Mouse (Mus musculus) gonadal fat pad, adult 2 months (tissue): Measurements from ENCODE around the gene Shisal2a. TPM values are rescaled to one million over a fixed set of nuclear protein-coding genes. Genes with fewer than 3 reads are reported as not detected.

ENCODE experiments used
- DNase-seq: peaks from one replicate; pipeline ENCODE4 v3.0.0-alpha.2; 2012; ENCODE audit warnings: low read depth
- polyA plus RNA-seq: library from polyadenylated mRNA; depleted of rRNA; stranded (reverse); fragments of >200 nt; gene quantifications from 2 replicates; pipeline ENCODE4 v1.2.3, GENCODE M21; 2012; rRNA removed

Shisal2a gene
- 0.79 and 1.3 TPM in 2 replicates for polyA plus RNA-seq

DNA sequence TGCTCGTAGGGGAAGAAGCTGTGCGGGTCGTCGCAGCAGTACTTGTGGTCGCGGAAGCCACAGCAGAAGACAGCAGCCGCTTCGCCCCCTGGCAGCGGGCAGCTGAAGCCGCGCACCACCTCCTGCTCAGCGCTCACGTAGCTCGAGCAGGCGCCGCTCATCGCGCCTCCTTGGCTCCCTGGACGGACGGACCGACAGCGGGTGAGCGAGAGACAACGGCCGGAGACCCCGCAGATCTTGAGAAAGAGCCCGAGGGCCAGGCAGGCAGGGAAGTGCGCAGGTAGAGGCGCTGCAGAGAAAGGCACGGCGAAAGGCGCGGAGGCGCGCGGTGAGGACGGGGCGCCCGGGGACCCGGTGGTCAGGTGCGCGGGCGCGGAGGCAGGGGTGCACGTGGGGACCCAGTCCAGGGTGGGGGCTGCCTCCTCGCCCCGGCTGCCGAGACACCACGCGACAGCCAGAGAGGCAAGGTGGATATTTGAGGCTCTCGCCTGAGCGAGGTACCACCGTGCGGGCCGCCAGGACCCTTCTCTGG is at the start of gene Shisal2a:
TSS of gene Shisal2a (minus strand) at position 167 of the 532 bp plus-strand sequence.
- no peak for DNase-seq

DNA sequence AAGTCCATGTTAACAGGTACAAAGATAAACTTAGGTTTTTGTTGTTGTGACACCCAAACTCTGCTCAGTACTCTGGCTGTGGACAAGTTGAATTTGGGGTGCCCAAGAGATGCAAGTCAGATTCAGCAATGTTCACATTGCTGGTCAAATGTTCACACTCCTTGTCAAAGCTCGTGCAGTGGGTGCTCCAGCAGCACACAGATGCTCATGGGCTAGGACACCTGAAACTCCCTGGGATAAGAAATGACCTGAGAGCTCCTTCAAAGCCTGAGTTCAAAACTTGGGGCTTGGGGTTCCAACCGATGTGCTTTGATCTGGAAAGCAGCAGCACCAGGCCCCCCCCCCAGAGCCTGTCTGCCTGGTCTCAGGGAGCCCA is 48.4 kb upstream of the Shisal2a start:
- DNase-seq: no peak

DNA sequence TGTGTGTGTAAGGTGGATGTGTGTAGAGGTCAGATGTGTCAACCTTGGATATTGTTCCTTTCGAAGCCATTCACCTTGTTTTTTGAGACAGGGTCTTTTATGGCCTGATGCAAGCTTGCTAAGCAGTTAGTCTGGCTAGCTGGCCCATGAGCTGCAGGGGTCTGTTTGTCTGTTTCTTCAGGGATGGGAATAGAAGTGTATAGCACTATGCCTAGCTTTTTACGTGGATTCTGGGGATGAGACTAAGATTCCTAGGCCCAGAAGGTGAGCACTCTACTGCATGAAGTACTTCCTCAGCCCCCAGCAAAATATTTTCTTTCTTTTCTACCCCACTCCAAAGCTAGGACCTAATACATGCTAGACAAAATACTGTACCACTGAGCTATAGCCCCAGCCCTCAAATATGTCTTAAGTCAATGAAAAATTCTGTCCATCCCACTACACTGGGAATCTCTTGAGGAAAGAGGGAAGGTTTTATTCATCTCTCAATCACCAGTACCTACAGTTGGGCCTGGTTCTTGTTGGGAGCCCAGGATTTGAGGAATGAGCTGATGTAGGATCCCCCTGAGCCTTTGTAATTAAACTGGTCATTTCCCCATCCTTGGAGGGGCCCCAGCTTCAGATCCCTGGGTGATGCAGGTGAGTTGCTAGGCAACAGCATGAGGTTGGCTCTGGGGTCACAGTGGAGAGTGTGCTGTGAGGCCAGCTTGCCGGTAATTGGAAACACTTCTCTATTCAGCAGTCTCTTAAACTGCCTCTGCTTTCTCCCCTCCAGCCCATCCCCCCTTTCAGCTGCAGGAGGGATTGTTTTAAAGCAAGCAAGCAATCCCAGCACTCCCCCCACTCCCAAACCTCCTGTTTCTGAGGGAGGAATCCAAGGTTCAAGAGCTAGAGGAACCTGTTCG is 47.8 kb upstream of the Shisal2a start:
- no peak for DNase-seq

DNA sequence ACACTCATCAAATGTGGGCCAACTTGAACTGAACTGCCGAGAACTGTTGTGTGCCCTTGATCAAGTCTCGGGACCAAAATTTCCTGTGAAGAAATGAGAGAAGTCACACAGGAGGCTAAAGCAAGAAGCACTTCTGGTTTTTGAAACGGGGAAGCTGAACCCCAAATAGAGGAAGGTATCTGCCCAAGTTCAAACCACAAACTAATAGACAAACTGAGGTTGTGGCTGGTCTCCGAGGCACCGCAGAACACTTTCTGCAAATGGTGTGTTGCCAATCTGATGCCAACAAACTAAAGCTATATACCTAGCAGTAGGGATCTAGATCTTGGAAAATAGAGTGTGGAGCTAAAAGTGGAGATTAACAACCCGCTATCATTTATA is 45.2 kb upstream of the Shisal2a start:
- DNase-seq: no peak

DNA sequence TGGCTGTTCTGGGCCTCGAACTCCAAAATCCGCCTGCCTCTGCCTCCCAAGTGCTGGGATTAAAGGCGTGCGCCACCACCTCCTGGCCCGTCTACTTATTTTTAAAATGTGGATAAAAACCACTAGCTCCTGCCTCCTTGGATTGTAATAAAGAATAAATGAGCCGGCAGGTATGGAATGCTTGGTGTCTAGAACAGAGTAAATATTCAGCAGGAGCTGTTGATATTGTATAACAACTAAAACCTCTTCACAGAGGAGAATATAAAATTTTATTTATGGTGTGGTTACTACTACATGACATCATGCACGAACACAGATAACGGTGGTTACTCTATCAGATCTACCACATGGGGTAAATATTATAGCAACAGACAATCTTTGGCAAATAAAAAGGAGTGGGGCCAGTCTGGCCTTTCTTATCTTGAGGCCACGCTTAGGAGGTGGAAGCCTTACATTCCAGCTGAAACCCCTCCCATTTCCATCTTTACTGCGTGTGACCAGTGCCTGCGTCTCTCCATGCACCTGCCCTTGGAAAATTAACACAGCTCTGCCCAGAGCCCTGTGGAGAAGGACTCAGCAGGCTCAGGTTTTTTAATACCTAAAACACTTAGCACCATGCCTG is 44.7 kb upstream of the Shisal2a start:
- no peak for DNase-seq

DNA sequence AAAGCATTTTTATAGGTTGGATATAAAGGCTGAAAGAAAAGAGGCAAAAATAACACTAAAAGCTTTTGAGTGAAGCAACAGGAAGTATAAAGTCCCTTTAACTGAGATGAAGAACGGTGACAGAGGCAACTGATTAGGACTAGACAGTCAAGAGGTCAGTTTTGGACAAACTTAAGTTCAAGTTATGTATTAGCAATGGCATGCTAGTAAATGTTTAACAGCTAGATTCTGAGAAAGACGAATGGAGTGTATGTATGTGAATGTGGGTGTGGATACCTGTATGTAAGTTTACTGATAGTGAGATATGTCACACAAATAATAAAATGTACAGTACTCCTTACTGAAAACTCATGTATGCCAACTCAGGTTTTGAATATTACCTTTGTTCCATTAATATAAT is 41.4 kb upstream of the Shisal2a start:
- DNase-seq: no peak

DNA sequence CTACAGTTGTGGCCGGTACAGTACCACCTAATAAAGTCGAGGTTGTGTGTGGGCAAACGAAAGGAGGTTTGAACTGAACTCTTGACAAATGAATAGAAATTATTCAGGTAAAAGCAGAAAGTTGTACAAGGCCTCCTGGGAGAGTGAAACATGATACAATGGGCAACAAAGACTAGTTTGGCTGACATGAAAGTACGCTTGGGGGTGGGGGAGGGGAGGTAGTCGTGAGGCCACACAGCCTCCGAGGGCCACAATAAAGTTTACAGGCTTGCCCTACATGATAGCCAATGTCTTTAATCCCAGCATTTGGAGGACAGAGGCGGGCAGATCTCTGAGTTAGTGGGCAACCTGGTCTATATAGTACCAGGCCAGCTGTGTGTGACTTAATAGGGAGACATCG is 24.5 kb upstream of the Shisal2a start:
- no peak for DNase-seq

DNA sequence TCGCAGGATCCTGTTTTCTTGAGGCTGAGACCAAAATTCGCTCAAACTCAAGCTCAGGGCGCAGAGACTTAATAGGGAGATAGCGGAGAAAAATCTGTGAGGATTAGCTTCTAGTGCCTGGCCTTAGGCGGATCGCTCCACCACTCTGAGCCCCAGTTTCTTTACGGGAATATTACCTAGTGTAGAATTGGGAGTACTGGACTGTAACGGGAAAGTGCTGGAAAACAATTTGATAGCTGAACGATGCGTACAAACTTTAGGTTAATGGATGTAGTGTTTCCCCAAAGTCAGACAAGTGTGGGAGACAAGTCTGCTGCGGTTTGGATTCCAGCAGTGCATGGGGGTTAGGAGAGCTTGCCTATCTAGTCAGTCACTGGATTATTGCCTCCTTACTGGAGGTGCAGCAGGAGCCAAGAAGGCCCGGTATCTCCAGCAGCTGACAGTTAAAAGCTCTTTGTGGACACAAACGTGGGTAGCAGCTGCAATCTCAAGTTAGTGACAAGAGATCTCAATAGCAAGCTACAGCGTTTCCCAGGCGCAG is 23.8 kb upstream of the Shisal2a start, which contains the start of gene Gpx7:
TSS of gene Gpx7 (minus strand) at position 101 of the 541 bp plus-strand sequence.
- no peak for DNase-seq

DNA sequence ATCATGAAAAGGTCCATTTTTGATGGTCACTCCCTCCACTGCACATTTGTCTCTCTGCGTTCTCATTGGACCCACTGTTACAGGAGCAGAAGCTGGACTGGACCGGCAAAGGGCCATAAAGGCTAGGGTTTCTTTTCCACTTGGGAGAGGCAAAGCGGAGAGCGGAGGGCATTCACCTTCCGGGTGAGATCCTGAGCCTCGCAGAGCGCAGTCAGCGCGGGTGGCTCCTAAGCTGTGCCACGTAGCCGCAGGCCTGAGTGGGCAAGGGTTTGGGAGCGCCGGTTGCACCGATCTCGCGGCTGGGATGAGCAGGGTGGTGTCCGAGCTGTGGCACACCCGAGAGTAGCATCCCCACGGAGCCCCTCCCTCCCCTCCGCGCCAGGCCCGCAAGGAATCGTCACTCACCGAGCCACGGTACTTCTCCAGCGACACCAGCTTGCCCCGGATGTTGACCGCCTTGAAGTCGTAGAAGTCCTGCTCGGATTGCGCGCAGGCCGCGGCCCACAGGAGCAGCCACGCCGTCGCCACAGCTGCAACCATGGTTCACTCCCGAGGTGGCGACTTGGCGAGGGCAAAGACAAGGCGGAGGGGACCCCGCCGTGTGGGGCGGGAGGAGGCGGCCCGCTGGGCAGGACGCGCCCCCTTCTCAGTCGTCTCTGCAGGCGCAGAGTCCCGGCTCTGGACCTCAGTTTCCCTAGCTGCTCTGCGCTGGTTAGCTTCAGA is 23.1 kb upstream of the Shisal2a start:
- no peak for DNase-seq

DNA sequence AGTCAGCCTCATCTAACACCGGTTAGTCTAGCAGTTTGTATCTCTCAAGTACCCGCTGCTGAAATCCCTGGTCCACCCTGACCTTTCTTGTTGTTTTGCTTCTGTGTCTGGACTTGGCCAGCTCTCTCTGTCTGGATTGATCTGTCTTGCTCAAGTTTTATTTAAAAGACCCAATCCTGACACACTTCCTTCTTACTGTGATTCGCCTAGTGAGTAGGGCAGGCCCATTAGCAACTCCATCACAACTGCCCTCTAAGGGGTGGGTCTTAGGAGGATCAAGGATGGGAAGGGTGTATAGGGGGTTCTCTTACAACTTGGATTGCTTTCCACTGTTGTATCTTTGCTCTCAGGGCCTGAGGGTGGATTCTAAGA is 22.6 kb upstream of the Shisal2a start:
- DNase-seq: no peak

DNA sequence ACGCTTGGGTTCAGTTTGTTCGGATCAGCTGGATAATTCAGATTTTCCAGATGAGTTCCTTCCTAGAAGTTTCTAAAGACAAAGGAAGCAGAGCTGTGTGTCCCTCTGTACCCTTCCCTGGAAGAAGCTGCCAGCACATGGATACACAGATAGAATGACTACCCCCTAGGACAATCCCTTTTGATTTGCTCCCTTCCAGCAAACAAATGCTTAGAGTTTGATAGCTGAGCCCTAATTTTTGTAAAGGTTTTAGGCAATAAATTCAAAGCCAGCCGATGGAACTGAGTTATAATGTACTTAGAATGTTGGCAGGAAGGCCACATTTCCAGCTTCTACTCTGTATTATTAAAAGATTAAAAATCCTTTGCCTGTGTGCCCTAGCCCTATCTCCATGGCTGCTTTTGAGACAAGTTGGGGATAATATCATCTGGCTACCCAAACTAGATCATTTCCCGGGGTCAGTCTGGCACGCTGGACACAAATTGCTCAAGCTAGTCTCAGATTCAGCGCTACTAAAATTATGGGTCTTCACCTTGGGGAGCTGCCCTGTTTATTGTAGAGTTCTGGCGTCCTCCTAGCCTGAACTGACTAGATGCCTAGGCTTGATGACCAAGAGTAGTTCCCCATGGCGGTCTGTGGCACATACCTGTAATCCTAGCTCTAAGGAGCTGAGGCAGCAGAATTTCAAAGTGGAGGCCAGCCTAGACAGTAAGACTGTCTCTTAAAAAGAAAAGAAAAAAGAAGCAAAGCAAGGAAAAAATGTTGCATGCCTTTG is 20.9 kb upstream of the Shisal2a start:
- no peak for DNase-seq

DNA sequence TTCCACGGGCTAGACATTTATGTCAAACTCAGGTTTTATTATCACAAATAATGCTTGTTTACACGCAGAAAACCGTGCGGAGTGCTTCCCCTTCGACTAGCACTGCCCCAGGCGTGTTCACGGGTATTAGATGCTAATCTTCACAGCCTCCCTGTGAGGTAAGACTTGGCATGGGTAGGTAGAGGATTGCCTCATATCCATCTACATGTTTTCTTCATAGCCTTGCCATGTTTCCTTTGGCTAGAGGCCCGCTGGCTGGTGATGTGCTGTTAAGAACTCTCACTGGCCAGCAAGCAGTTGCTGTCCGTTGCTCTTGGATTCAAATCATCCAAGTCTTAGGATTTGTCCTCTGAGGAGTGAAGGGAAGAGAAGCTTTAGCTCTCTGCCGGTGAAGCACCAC is 17.2 kb upstream of the Shisal2a start:
- peak; percentile 73 for DNase-seq

DNA sequence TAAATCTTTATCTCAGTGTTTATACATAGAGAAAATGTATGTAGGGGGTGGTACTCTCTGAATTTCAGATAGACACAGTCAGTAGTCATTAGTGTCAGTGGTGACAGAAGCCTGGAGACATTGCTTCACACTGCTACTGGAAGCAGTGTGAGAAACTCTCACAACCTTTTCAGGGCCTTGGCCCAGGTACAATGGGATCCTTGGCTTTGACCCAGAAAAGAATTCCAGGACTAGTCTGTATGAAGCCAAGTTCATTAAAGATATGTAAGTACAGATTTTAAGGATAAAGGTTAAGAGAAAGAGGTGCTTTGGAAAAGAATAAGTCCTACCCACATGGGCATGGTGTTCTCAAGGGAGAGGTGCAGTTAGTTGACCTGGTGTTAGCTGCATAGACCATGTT is 11.1 kb upstream of the Shisal2a start:
- peak; percentile 49 for DNase-seq

DNA sequence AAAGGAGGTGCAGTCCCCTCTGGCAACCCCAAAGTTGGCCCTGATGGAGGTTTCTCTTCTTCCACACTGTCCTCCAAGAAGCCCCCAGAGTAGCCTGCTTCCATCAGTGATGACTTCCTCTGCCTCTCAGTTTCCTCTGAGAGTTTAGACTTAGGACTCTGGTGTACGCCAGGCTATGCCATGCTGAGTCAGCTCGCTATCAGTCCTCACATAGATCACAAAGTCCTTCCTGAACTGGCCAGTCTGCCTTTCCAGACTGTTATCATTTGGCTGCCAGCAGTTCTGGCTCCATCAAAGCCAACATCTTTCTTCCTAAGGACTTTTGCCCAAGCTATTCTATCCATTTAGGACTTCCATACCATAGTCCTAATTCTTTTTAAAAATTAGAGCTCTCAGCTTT is 9.4 kb upstream of the Shisal2a start:
- DNase-seq: no peak

DNA sequence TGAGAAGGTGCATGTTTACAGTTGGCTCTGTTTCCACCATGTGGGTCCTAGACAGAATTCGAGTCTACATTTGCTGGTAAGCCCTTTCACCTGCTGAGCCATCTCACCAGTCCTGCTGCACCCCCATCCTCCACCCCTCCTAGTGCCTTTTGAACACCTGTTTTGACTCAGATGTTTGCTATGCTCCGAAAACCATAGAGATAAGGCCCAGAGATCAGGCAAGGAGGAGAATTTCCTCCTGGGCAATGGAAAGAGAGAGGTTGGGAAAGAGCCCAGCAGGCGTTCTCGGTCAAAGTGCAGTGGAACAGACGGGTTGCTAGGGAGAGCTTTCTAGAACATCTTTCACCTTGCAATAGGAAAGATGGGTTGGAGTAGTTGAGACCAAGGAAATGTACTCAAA is 8.0 kb upstream of the Shisal2a start:
- DNase-seq: no peak

DNA sequence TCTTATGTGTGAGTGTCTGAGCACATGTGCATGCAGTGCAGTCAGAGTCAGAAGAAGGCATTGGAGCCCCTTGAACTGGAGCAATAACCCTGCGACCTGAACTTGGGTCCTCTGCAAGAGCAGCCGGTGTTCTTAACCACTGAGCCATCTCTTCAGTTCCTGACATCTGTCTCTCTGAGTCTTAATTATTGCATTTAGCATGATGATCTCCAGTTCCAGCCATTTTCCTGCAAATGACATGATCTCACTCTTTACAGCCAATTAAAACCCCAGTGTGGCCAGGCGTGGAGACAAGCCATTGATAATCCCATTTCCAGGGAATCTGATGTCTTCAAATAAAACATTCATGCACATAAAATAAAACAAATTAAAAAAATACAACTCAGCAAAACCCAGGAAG is 5.6 kb upstream of the Shisal2a start:
- DNase-seq: no peak

DNA sequence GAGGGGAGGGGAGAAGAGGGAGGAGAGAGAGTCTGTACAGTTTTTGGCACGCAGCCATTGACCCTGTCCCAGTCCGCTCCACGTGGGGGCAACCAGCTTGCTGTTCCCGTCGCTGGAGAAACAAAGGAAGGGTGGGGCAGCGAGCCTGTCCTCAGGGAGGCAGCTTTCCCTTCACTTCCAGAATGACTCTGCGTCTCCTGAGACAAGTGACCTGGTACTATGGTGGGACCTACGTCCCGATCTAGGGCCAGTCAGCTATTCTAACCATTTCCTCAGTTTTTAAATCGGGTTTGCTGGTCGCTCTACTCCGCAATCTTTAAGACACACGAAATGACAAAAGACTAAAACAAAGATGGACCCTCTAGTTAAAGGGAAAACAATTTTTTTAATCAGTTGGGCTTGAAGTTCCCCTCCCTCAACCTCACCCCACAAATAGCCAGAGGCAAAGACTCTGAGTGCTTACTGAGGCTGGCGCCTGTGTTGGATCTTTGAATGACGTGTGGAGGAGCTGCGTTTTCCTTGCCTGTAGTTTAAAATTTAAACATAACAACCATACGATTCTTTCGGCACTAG is 4.6 kb upstream of the Shisal2a start:
- no peak for DNase-seq

DNA sequence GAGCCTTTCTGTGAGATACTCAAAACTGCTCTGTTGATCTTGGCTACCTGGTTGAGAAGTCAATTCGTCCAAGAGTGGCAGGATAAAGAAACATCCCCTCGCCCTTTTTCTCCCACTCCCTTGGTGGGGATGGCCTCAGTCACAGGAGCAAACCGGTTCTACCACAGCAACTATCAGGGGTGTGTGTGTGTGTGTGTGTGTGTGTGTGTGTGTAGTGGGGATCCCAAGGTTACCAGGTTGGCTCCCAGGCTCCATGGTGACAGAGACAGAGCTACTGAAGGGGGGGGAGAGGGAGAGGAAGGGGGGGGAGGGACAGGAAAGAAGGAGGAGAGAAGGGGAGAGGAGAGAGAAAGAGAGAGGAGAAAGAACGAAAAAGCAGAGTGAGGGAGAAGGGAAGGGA is 4.0 kb upstream of the Shisal2a start:
- DNase-seq: no peak

DNA sequence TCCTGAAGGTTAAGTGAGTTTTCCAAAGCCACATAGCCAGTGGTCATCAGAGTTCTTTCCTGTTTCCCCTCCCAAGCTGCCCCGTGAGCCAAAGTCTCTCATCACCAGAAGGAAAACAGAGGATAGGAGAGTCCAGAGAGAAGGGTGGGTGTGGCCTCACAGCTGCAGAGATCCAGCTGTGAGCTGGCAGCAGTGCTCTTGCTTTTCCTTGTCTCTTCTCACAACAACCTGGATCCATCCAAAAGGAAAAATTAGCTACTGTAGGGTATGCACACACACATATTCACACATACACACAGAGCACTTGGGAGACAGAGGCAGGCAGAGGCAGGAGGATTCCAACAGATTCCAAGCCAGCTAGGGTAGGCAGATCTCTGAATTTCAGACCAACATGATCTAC is 2.9 kb upstream of the Shisal2a start:
- no peak for DNase-seq

DNA sequence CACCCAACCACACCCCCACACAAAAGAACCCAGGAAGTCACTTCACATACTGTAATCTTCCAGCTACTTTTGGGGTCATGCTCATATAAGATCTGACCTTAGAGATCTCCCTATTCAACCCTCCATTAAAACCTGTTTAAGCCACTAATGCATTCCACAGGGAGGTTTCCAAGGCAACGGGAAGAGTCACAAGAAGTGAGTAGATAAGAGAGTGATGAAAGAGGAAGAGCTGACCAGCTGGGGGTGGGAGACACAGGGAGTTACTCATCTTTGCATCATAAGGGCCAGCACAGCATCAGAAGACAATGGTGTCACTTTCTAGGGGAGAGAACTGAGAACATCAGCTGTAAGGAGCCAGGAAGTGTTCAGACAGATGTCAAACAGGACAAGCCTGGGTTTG is 3.0 kb downstream of the Shisal2a start:
- no peak for DNase-seq

DNA sequence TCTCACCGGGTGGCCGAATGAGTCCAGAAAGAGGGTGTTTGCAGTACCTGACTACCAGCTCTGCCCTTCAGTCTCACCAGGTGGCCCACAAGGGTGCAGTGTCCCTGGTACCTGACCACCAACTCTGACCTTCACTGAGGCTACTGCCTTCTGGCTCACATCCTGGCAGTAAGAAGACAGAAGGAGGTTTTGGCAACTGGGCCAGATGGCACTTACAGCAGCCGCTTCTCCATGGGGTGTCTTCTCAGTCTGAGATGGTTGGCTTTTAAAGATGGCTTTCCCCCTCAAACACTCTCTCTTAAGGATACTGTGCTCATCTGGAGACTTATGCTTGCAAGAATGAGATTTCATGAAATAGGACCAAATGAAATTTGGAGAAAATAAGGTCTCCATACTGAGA is 3.7 kb downstream of the Shisal2a start:
- no peak for DNase-seq
